Mouse (Mus musculus) brain, embryonic 18.5 days (tissue): Measurements from ENCODE around the gene Pramef12.
"Not testable (repeated sequence)": the region's sequence is repeated elsewhere in the genome, so short reads cannot be mapped to it uniquely, and the experiment has no call there.

ENCODE experiments used
- DNase-seq: peaks from one replicate; pipeline ENCODE4 v3.0.0-alpha.2; 2012; ENCODE audit warnings: low read depth, low spot score

Gene Pramef12

GRCm38 (mm10) chr4:144408290-144408689 is at the start of gene Pramef12:
Gene Pramef12 (minus strand): TSS chr4:144408464.
- no peak for DNase-seq

- DNase-seq: no peak
Measured at GRCm38 (mm10) chr4:144453217-144453616, 45.0 kb upstream of the Pramef12 start, which contains the start of gene Gm9944. Gene Gm9944 (minus strand): TSS chr4:144453317.

- no peak for DNase-seq
Measured at GRCm38 (mm10) chr4:144448546-144448945, 40.3 kb upstream of the Pramef12 start.

GRCm38 (mm10) chr4:144441582-144441981 is 33.3 kb upstream of the Pramef12 start:
- DNase-seq: no peak

GRCm38 (mm10) chr4:144441095-144441494 is 32.8 kb upstream of the Pramef12 start:
- no peak for DNase-seq

- DNase-seq: no peak
Measured at GRCm38 (mm10) chr4:144438672-144439071, 30.4 kb upstream of the Pramef12 start, which contains the start of gene 1700012P22Rik. Gene 1700012P22Rik (minus strand): TSS chr4:144438772.

GRCm38 (mm10) chr4:144433216-144433615 is 25.0 kb upstream of the Pramef12 start:
- no peak for DNase-seq

- DNase-seq: no peak
Measured at GRCm38 (mm10) chr4:144430723-144431122, 22.5 kb upstream of the Pramef12 start.

GRCm38 (mm10) chr4:144428868-144429267 is 20.6 kb upstream of the Pramef12 start:
- no peak for DNase-seq

GRCm38 (mm10) chr4:144424590-144424989 is 16.3 kb upstream of the Pramef12 start:
- no peak for DNase-seq

- DNase-seq: no peak
Measured at GRCm38 (mm10) chr4:144420644-144421043, 12.4 kb upstream of the Pramef12 start.

- DNase-seq: no peak
Measured at GRCm38 (mm10) chr4:144406261-144406660, 2.0 kb downstream of the Pramef12 start.

GRCm38 (mm10) chr4:144404456-144405086 is 3.7 kb downstream of the Pramef12 start:
- DNase-seq: no peak

- DNase-seq: no peak
Measured at GRCm38 (mm10) chr4:144402712-144403111, 5.6 kb downstream of the Pramef12 start.

GRCm38 (mm10) chr4:144396316-144396715 is 11.9 kb downstream of the Pramef12 start:
- no peak for DNase-seq

- DNase-seq: no peak
Measured at GRCm38 (mm10) chr4:144377911-144378310, 30.4 kb downstream of the Pramef12 start, which contains the start of gene Pramef20. Gene Pramef20 (minus strand): TSS chr4:144377933.

GRCm38 (mm10) chr4:144357642-144358041 is 50.6 kb downstream of the Pramef12 start, which contains the start of gene Gm13119:
Gene Gm13119 (plus strand): TSS chr4:144357942.
- not testable (repeated sequence) for DNase-seq
